Mouse (Mus musculus) forebrain, embryonic 11.5 days (tissue): ENCODE measurements around the gene Slc40a1. TPM values are rescaled to one million over a fixed set of nuclear protein-coding genes. Genes with fewer than 3 reads are reported as not detected.

Experiments
- ATAC-seq: fragments of 200-750 bp; cut with Nextera tagmentation; replicated peaks from 2 replicates; pipeline ENCODE4 v1.8.0; 2017; ENCODE audit warnings: moderate TSS enrichment; ENCODE audit not compliant: low FRiP score
- DNase-seq: peaks from one replicate; pipeline ENCODE4 v3.0.0-alpha.2; 2017; ENCODE audit warnings: low spot score
- H3K27ac ChIP-seq: fragments of 300-500 bp; sonication (generic); 2 replicates; pipeline ENCODE4 v1.5.1; 2014; ENCODE audit warnings: low read depth, low read length
- H3K27me3 ChIP-seq: fragments of 300-500 bp; sonication (generic); 2 replicates; pipeline ENCODE4 v1.6.1; 2014; ENCODE audit warnings: mild to moderate bottlenecking, low read length, mixed read lengths; ENCODE audit not compliant: control insufficient read depth, insufficient read depth
- H3K36me3 ChIP-seq: fragments of 300-500 bp; sonication (generic); 2 replicates; pipeline ENCODE4 v1.6.1; 2014; ENCODE audit warnings: mild to moderate bottlenecking, low read length, moderate library complexity, mixed read lengths; ENCODE audit not compliant: control insufficient read depth, insufficient read depth
- H3K4me1 ChIP-seq: fragments of 300-500 bp; sonication (generic); replicated peaks from 2 replicates; pipeline ENCODE4 v1.6.1; 2014; ENCODE audit warnings: low read length, mixed read lengths; ENCODE audit not compliant: control insufficient read depth, insufficient read depth
- H3K4me2 ChIP-seq: fragments of 300-500 bp; sonication (generic); 2 replicates; pipeline ENCODE4 v1.6.1; 2014; ENCODE audit warnings: low read depth, mild to moderate bottlenecking, low read length, moderate library complexity, mixed read lengths; ENCODE audit not compliant: severe bottlenecking
- H3K4me3 ChIP-seq: fragments of 300-500 bp; sonication (generic); 2 replicates; pipeline ENCODE4 v1.5.1; 2014; ENCODE audit warnings: low read depth, low read length
- H3K9ac ChIP-seq: fragments of 300-500 bp; sonication (generic); 2 replicates; pipeline ENCODE4 v1.6.1; 2014; ENCODE audit warnings: low read length
- H3K9me3 ChIP-seq: fragments of 300-500 bp; sonication (generic); 2 replicates; pipeline ENCODE4 v1.6.1; 2016; ENCODE audit warnings: low read length, mixed read lengths; ENCODE audit not compliant: control insufficient read depth
- WGBS: fragments of 180-500 bp; shearing (Covaris S2); extraction: QIAGEN DNeasy Blood & Tissue Kit; methylation state at CpG from one replicate; pipeline ENCODE4 v1.1.7; 2014; 5-methylcytosine and 5-hydroxymethylcytosine counted together
- polyA plus RNA-seq: library from polyadenylated mRNA; unstranded; fragments of >200 nt; fragmentation: Nextera tagmentation; extraction: Ambion mirVana; gene quantifications from 2 replicates; pipeline ENCODE4 v1.2.1, GENCODE M21; 2014

The Slc40a1 gene
- polyA plus RNA-seq, 1 experiment from 2014 or later = 13.8 TPM

DNA sequence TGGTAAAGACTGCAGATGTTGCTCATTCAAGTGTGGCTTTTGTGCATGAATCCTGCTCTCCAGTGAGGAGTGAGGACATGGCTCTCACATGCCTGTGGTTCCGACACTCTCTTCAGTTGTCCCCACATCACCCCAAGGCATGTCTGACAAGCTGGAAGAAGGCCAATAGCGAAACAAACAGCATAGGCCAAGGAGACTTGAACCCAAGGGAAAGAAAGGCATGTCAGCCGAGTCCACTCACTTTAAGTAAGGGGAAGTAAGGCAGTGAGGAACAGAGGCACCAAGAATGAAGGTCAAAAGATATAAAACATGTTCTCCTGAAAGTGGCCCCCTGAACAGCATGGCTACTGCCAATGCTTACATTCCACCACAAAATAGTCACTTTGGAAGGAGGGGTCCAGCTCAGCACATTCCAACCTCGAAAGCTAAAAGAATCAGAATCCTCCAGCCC lies 61.7 kb downstream of the Slc40a1 start:
- Histone ChIP-seq H3K4me2 (no peak overlapping the region), H3K4me3 (no peak overlapping the region), H3K4me1 (no peaks in the 10 kb centered on the region), H3K36me3 (no peaks in the 10 kb centered on the region), H3K27ac (no peak overlapping the region), H3K27me3 (no peaks in the 10 kb centered on the region), H3K9me3 (no peaks in the 10 kb centered on the region), H3K9ac (no peak overlapping the region)
- no peak for DNase-seq
- ATAC-seq = no peak
- whole genome bisulfite sequencing = 75% methylated on average over 4 of the region's 4 CpGs

DNA sequence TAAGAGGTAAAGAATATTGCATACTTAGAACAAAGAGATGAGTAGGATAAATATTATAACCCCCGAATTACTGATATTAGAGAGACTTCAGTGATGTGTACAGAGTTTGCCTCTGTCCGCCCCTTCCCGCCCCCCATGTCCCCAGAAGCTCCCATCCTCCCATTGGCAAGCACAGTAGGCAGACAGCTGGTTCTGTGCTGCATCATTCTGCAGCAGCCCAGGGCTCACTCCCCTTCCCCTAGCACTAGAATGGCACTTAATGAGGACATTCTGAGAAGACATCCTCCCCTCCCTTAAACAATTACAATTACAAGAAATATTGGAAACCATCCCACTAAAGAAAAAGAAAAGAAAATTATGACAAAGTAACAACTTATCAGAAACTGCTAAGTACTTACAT lies 62.7 kb downstream of the Slc40a1 start:
- Histone ChIP-seq H3K9ac (no peak overlapping the region), H3K27me3 (no peaks in the 10 kb centered on the region), H3K4me2 (no peak overlapping the region), H3K4me1 (no peaks in the 10 kb centered on the region), H3K4me3 (no peak overlapping the region), H3K27ac (no peak overlapping the region), H3K36me3 (no peaks in the 10 kb centered on the region), H3K9me3 (no peaks in the 10 kb centered on the region)
- DNase-seq = no peak
- ATAC-seq = no peak
- WGBS = 92% methylated on average over 3 of the region's 3 CpGs

DNA sequence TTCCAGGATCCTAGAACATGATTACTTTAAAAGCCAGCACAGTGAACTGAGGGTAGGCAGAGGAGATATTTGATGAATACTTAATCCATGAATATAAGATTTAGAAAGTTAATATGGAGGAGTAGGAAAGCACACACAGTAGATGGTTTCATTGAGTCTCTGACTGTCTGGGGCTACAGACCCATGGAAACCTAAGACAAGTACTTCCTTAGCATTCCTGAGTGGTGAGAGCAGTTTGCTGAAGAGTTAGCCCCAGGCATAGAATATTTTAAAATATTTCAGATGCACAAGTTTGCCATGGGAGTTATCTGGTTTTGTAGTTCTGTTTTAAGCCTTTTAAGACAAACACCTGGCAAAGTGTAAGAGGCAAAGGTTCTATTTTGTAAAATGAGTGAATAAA lies 65.2 kb downstream of the Slc40a1 start:
- no peak overlapping the region for H3K4me2 ChIP-seq
- H3K4me3 ChIP-seq = no peak overlapping the region
- DNase-seq = no peak
- H3K36me3 ChIP-seq = no peaks in the 10 kb centered on the region
- no peaks in the 10 kb centered on the region for H3K27me3 ChIP-seq
- no peak overlapping the region for H3K9ac ChIP-seq
- H3K27ac ChIP-seq = no peak overlapping the region
- ATAC-seq = no peak
- no peaks in the 10 kb centered on the region for H3K4me1 ChIP-seq
- H3K9me3 ChIP-seq = no peaks in the 10 kb centered on the region

DNA sequence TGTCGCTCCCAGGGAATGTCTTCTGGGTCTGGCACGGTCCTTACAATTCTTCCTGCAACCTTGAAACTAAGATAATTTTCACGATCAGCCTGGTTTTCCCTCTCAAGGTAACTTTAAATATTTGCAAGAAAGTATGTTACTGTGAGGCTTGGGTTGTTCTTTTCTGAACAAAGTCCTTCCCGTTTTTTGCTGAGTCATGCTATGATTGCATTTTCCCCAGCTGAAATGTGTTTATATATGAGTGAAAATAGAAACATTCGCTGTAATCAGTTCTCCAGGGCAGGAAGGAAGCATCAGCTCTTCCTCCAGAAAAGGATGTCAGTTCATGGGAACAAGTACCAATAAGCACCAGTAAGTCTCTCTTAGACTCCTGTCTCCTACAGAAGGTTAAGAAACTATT lies 66.0 kb downstream of the Slc40a1 start:
- Histone ChIP-seq H3K4me1 (no peaks in the 10 kb centered on the region), H3K27ac (no peak overlapping the region), H3K36me3 (no peaks in the 10 kb centered on the region), H3K9ac (no peak overlapping the region), H3K9me3 (no peaks in the 10 kb centered on the region), H3K4me2 (no peak overlapping the region), H3K4me3 (no peak overlapping the region), H3K27me3 (no peaks in the 10 kb centered on the region)
- no peak for DNase-seq
- WGBS = 75% methylated on average over 5 of the region's 5 CpGs
- ATAC-seq = no peak

Other genes starting within 250 kb of the Slc40a1 start
- 81.3 and 82.3 TPM in 2 replicates for gene Wdr75, start 131.4 kb downstream of the Slc40a1 start, polyA plus RNA-seq
- gene Gm5269, start 36.2 kb downstream of the Slc40a1 start, polyA plus RNA-seq = not detected in 2 replicates
- 2.0 and 2.3 TPM in 2 replicates for gene Dnah7b, start 139.8 kb upstream of the Slc40a1 start, polyA plus RNA-seq